Comparison of ENCODE assay signal across 19 mouse cellular contexts in genomic region chr10:20326226-20326625, GRCm38 (mm10). TPM values are rescaled to one million over a fixed set of nuclear protein-coding genes. Genes with fewer than 3 reads are reported as not detected.
DNase-seq lines count a peak whose midpoint lies in the region; TF ChIP-seq lines count a peak whose summit lies in the region.
"Had no signal": no experiment of that assay in that cellular context is flagged by ENCODE, and none has a peak within 500 bp of the region (broad histone marks: within the 10 kb centered on the region; RNA-seq: fewer than 3 reads in every experiment).

No protein-coding gene starts in this region.

- H3K79me2 ChIP-seq in MEL (ENCODE audit: control insufficient read depth, insufficient read depth, low read length, poor library complexity) = peaks cover 14% of the 10 kb centered on the region

- peak; percentile 57 for DNase-seq in 416B (ENCODE audit: low read depth)
- peak; percentile 51 for DNase-seq in MEL (ENCODE audit: low read depth, low spot score)
- DNase-seq in layer of hippocampus, adult 11-12 months (ENCODE audit: low spot score) = no peak
- DNase-seq in heart, embryonic 10.5 days (ENCODE audit: low spot score) = no peak
- DNase-seq: adrenal gland, adult 2 months; adrenal gland, adult 8-10 months; adrenal gland, postnatal 10 days; adrenal gland, postnatal 14 days; adrenal gland, postnatal 25 days; adrenal gland, postnatal 36 days; B cell, adult 2 months; cerebellum, adult 11 months; cerebellum, adult 11-12 months; cerebellum, adult 18-20 months; cerebellum, adult 2 months; cerebellum, adult 8-10 months had no signal

- TF ChIP-seq CTCF in MEL (IDR thresholded peaks at IDR 0.05 in 2 of 3, conservative IDR thresholded peaks at IDR 0.05 in 1 of 3; ENCODE audit: control insufficient read depth in 1 of 3, insufficient read depth in 1 of 3, low read depth in 2 of 3, low read length in 3 of 3, poor library complexity in 1 of 3, severe bottlenecking in 1 of 3) = no peak

- no peak overlapping the region for H3K27ac ChIP-seq in MEL (ENCODE audit: control insufficient read depth, low read depth, low read length)
- no peak overlapping the region for H3K27ac ChIP-seq in heart, embryonic 10.5 days

- peaks cover 37 to 72% of the 10 kb centered on the region in 2 experiments for H3K36me3 ChIP-seq in MEL (ENCODE audit: control insufficient read depth in 1 of 2, insufficient read depth in 2 of 2, low read length in 2 of 2)
- peaks cover 95% of the 10 kb centered on the region for H3K36me3 ChIP-seq in heart, embryonic 10.5 days

- H3K9me3 ChIP-seq in MEL (replicated peaks; ENCODE audit: insufficient read depth, low read length) = no peaks in the 10 kb centered on the region
- no peaks in the 10 kb centered on the region for H3K9me3 ChIP-seq in heart, embryonic 10.5 days
- H3K9me3 ChIP-seq: G1E had no signal

- TF ChIP-seq EP300 in MEL (IDR thresholded peaks at IDR 0.05; ENCODE audit: low read depth in 1 of 2, low read length in 2 of 2) = peak in 1 of 2 experiments; percentile 16; a peak in 1 of 4 replicates

- TF ChIP-seq POLR2A in MEL (IDR thresholded peaks at IDR 0.05; ENCODE audit: control insufficient read depth in 1 of 2, insufficient read depth in 1 of 2, low read depth in 1 of 2, low read length in 2 of 2, poor library complexity in 1 of 2) = no peak

- H3K9ac ChIP-seq in MEL (ENCODE audit: control insufficient read depth, low read depth, low read length, poor library complexity, severe bottlenecking) = no peak overlapping the region

- H3K4me3 ChIP-seq in MEL (ENCODE audit: control insufficient read depth in 1 of 2, insufficient read depth in 1 of 2, low read depth in 2 of 2, low read length in 2 of 2) = no peak overlapping the region
- no peak overlapping the region for H3K4me3 ChIP-seq in heart, embryonic 10.5 days

- TF ChIP-seq RAD21 in MEL (IDR thresholded peaks at IDR 0.05; ENCODE audit: low read depth, low read length) = no peak

- H3K4me1 ChIP-seq in MEL (ENCODE audit: control insufficient read depth in 1 of 2, insufficient read depth in 2 of 2, low read length in 2 of 2) = peaks cover 0 to 17% of the 10 kb centered on the region in 2 experiments; a peak in 2 of 4 replicates
- no peaks in the 10 kb centered on the region for H3K4me1 ChIP-seq in heart, embryonic 10.5 days

- no peaks in the 10 kb centered on the region for H3K27me3 ChIP-seq in MEL (ENCODE audit: control insufficient read depth in 1 of 2, insufficient read depth in 2 of 2, low read length in 2 of 2)
- H3K27me3 ChIP-seq in heart, embryonic 10.5 days (ENCODE audit: insufficient read depth, poor library complexity, severe bottlenecking) = no peaks in the 10 kb centered on the region
- H3K27me3 ChIP-seq: CH12.LX, Patski had no signal

TF ChIP-seq in MEL, 35 proteins besides CTCF, POLR2A, EP300 and RAD21:
- no peak; the same call in 1 of the 2 replicates for TF ChIP-seq MXI1 (IDR thresholded peaks at IDR 0.05; ENCODE audit: low read depth, low read length)
- 0 out of 2 replicates have a peak, but pooled peaks have one; percentile 23 for TF ChIP-seq NELFE (IDR thresholded peaks at IDR 0.05; ENCODE audit: low read depth, low read length)

RNA-seq across cellular contexts. Expression of gene Bclaf1, which starts 14.0 kb away (rescaled TPM):
- 94.0 and 114 TPM in 2 replicates for total RNA-seq in MEL (2012; rRNA removed)
- 100 to 1,000 TPM; 171 to 412 TPM for polyA plus RNA-seq in MEL (2012; ENCODE audit: insufficient read depth in 1 of 2, insufficient read length in 2 of 2, low read depth in 1 of 2, low replicate concordance in 2 of 2, missing spikeins in 1 of 2)
- 105 and 116 TPM in 2 replicates for polyA plus RNA-seq in heart, embryonic 10.5 days (2016; fragmentation: Nextera tagmentation; extraction: Ambion mirVana)

RNA-seq across cellular contexts. Expression of gene Mtfr2, which starts 21.3 kb away (rescaled TPM):
- total RNA-seq in MEL (2012; rRNA removed) = 10.3 and 10.8 TPM in 2 replicates
- 10 to 100 TPM in 1 of 2 experiments, not detected in 1; 17.1 TPM for polyA plus RNA-seq in MEL (2012; ENCODE audit: insufficient read depth in 1 of 2, insufficient read length in 2 of 2, low read depth in 1 of 2, low replicate concordance in 2 of 2, missing spikeins in 1 of 2)
- 2.4 and 2.8 TPM in 2 replicates for polyA plus RNA-seq in heart, embryonic 10.5 days (2016; fragmentation: Nextera tagmentation; extraction: Ambion mirVana)

Comparison
In these comparisons a context has a peak if more than half of its experiments do, and no peak if none do; other contexts are left out.
1. DNase-seq: peak in 416B (single experiment) and MEL (single experiment); none in layer of hippocampus, adult 11-12 months (single experiment) and heart, embryonic 10.5 days (single experiment).